Mouse (Mus musculus) ES-Bruce4 (cell line): ENCODE measurements around the gene Rad18. TPM values are rescaled to one million over a fixed set of nuclear protein-coding genes. Genes with fewer than 3 reads are reported as not detected.

Source experiments
- H3K27ac ChIP-seq: 2 replicates; pipeline ENCODE4 v1.5.1; 2012; ENCODE audit warnings: low read length, inconsistent platforms; ENCODE audit not compliant: insufficient read depth
- H3K27me3 ChIP-seq: 2 replicates; pipeline ENCODE4 v1.6.1; 2012; ENCODE audit warnings: mild to moderate bottlenecking, low read length, inconsistent platforms; ENCODE audit not compliant: control insufficient read depth, poor library complexity, insufficient read depth, severe bottlenecking
- H3K36me3 ChIP-seq: 2 replicates; pipeline ENCODE4 v1.6.1; 2012; ENCODE audit warnings: inconsistent platforms, mild to moderate bottlenecking, low read length, moderate library complexity; ENCODE audit not compliant: control insufficient read depth, poor library complexity, insufficient read depth, severe bottlenecking
- H3K4me1 ChIP-seq: one replicate; pipeline ENCODE4 v1.8.1; 2011; ENCODE audit warnings: low read length; ENCODE audit not compliant: control insufficient read depth, insufficient read depth
- H3K4me3 ChIP-seq: 2 replicates; pipeline ENCODE4 v1.5.1; 2011; ENCODE audit warnings: low read depth, mild to moderate bottlenecking, low read length
- H3K9ac ChIP-seq: 2 replicates; pipeline ENCODE4 v1.6.1; 2012; ENCODE audit warnings: low read depth, mild to moderate bottlenecking, inconsistent platforms; ENCODE audit not compliant: poor library complexity, severe bottlenecking
- H3K9me3 ChIP-seq: replicated peaks from 2 replicates; pipeline ENCODE4 v1.6.1; 2012; ENCODE audit warnings: mild to moderate bottlenecking, low read length, inconsistent platforms; ENCODE audit not compliant: control insufficient read depth, poor library complexity, insufficient read depth, severe bottlenecking
- CTCF ChIP-seq: IDR thresholded peaks from one replicate; pipeline ENCODE4 v1.8.1; 2011; ENCODE audit warnings: low read depth, low read length
- EP300 ChIP-seq: IDR thresholded peaks from 2 replicates; pipeline ENCODE4 v1.6.1; 2011; ENCODE audit warnings: low read depth, low read length; ENCODE audit not compliant: insufficient read depth
- POLR2A ChIP-seq: IDR thresholded peaks from one replicate; pipeline ENCODE4 v1.8.1; 2011; ENCODE audit warnings: low read length; ENCODE audit not compliant: insufficient read depth
- polyA plus RNA-seq: library from polyadenylated mRNA; stranded (reverse); fragments of >200 nt; gene quantifications from 2 replicates; pipeline ENCODE4 v1.2.4, GENCODE M21; 2011; ENCODE audit warnings: low read depth; ENCODE audit not compliant: missing spikeins, insufficient read depth, insufficient read length

The Rad18 gene
- polyA plus RNA-seq, 1 experiment, result 58.3 TPM

DNA sequence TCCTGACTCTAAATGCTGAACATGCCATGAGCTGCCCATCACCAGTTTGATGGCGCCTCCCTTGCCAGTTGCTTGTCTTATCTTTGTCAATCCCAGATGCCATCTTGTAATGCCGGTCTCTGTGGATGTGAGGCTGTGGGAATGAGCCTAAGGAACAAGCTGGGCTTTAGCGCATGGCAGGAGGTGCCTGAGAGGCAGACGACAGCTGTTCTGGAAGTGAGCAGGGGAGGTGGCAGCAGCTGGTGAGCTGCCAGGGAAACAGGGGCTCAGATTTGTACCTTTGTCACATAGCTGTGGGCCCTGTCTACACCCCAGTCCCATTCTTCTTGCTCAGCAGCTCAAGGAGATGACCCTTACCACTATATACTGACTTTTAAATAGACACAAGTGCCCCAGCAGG lies 114.5 kb downstream of the Rad18 start:
- Histone ChIP-seq H3K36me3 (no peaks in the 10 kb centered on the region), H3K4me1 (no peaks in the 10 kb centered on the region), H3K9me3 (no peaks in the 10 kb centered on the region), H3K4me3 (no peak overlapping the region), H3K27me3 (no peaks in the 10 kb centered on the region), H3K9ac (no peak overlapping the region), H3K27ac (no peak overlapping the region)
- TF ChIP-seq CTCF (no peak), POLR2A (no peak), EP300 (no peak)

DNA sequence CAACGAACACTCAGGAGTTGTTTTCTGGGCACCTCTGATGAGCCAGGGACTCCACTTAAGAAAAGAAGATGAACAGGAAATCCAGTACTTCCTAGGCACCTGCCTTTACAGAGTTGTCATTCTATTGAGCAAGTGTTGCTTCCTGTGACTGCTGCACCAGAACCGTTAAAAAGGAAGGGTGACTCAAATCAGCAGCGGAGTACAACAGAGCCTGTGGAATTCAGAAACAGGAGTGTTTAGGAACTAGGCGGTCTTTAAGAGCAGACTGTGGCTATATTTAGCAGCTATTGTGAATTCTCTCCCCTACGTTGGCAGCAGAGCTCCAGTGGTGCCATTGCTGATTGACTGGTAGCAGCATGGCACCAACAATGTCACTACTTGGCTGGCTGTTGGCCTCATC lies 119.3 kb downstream of the Rad18 start:
- no peak overlapping the region for H3K4me3 ChIP-seq
- no peaks in the 10 kb centered on the region for H3K9me3 ChIP-seq
- H3K27me3 ChIP-seq, result no peaks in the 10 kb centered on the region
- H3K9ac ChIP-seq, result no peak overlapping the region
- H3K4me1 ChIP-seq, result no peaks in the 10 kb centered on the region
- H3K36me3 ChIP-seq, result no peaks in the 10 kb centered on the region
- no peak for TF ChIP-seq POLR2A
- H3K27ac ChIP-seq, result no peak overlapping the region

DNA sequence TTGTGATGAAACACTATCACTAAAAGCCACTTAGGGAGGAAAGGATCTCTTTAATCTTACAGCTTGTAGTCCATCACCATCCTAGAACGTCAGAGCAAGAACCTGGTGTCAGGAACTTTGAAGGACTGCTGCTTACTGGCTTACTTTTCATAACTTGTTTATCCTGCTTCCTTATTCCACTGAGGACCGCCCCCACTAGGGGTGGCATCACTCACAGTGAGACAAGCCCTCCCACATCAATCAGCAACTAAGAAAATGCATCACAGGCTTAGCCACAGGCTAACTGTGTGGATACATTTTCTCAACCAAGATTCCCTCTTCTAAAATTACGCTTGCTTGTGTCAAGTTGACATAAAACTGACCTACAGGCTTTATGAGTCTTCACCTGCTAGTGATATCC lies 121.9 kb downstream of the Rad18 start:
- TF ChIP-seq CTCF (no peak), POLR2A (no peak), EP300 (no peak)
- Histone ChIP-seq H3K27me3 (no peaks in the 10 kb centered on the region), H3K4me3 (no peak overlapping the region), H3K36me3 (no peaks in the 10 kb centered on the region), H3K9ac (no peak overlapping the region), H3K27ac (no peak overlapping the region), H3K4me1 (no peaks in the 10 kb centered on the region), H3K9me3 (no peaks in the 10 kb centered on the region)

DNA sequence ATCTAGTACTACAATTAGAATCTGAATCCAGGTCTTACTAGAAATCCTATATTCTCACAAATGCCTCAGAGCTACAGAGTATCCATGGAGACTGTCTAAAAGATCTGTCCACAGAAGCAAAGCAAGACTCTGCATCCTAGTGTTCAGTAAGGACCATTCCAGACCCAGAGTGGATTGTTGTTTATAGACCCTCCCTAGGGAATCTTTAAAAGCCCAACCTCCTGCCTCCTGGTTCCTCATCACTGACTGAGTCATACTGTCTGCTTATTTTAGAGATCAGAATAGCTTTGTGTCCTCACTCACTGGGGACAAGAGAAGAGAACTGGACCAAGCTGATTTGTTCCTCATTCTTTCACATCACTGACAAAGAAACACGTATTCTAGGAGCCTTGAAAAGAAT lies 126.1 kb downstream of the Rad18 start:
- H3K27ac ChIP-seq, result no peak overlapping the region
- no peaks in the 10 kb centered on the region for H3K9me3 ChIP-seq
- H3K4me3 ChIP-seq, result no peak overlapping the region
- no peak for TF ChIP-seq EP300
- no peak for TF ChIP-seq CTCF
- no peak for TF ChIP-seq POLR2A
- H3K27me3 ChIP-seq, result no peaks in the 10 kb centered on the region
- H3K9ac ChIP-seq, result no peak overlapping the region
- no peaks in the 10 kb centered on the region for H3K36me3 ChIP-seq
- no peaks in the 10 kb centered on the region for H3K4me1 ChIP-seq

Other genes with a start within 250 kb of the Rad18 start
- not detected in 2 replicates for gene Cav3, start 237.2 kb downstream of the Rad18 start, polyA plus RNA-seq
- gene Oxtr, start 206.7 kb downstream of the Rad18 start, polyA plus RNA-seq, result 0.16 TPM in 1 of 2 replicates, not detected in the other